9 mouse cellular contexts compared by ENCODE assay signal in the genomic region with DNA sequence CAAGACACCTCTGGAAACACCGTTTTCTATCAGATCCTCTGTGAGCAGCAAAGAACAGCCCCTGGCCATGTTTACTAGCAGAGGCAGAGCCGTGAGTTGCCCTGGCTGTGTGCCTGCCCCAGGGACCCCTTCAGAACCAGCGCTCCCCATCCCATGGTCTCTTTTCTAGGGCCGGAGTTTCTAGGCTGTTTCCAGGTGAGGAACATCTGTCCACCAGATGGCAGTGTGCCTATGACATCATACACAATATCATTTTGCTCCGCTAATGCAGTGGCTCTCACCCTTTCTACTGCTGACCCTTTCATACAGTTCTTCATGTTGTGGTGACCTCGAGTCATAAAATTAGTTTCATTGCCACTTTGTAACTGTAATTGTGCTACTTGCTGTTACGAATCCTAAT. TPM values are rescaled to one million over a fixed set of nuclear protein-coding genes. Genes with fewer than 3 reads are reported as not detected.
A peak's percentile ranks its signal among the peaks of the same experiment; 100 is the strongest.
DNase-seq lines count a peak whose midpoint lies in the region; ATAC-seq and TF ChIP-seq lines count a peak whose summit lies in the region.
"Had no signal": no experiment of that assay in that cellular context is flagged by ENCODE, and none has a peak within 500 bp of the region (broad histone marks: within the 10 kb centered on the region; RNA-seq: fewer than 3 reads in every experiment).

No protein-coding gene starts in this region.

- 51% methylated on average over 7 of the region's 7 CpGs for WGBS in forebrain, embryonic 10.5 days
- 39% methylated on average over 7 of the region's 7 CpGs for WGBS in forebrain, embryonic 16.5 days
- WGBS in embryonic facial prominence, embryonic 12.5 days, result 17% methylated on average over 7 of the region's 7 CpGs
- 9% methylated on average over 7 of the region's 7 CpGs for WGBS in limb, embryonic 14.5 days

- H3K9ac ChIP-seq in forebrain, embryonic 16.5 days (replicated peaks; ENCODE audit: low read depth, low read length), result no peak overlapping the region
- H3K9ac ChIP-seq in embryonic facial prominence, embryonic 12.5 days, result no peak overlapping the region
- no peak overlapping the region for H3K9ac ChIP-seq in limb, embryonic 14.5 days (ENCODE audit: low read depth, low read length, severe bottlenecking)
- H3K9ac ChIP-seq: heart, embryonic 13.5 days had no signal

- H3K27ac ChIP-seq in forebrain, embryonic 10.5 days, result no peak overlapping the region
- no peak overlapping the region for H3K27ac ChIP-seq in forebrain, embryonic 16.5 days (ENCODE audit: low read length)
- no peak overlapping the region for H3K27ac ChIP-seq in embryonic facial prominence, embryonic 12.5 days
- no peak overlapping the region for H3K27ac ChIP-seq in limb, embryonic 14.5 days (replicated peaks; ENCODE audit: low read depth, low read length)
- H3K27ac ChIP-seq: heart, embryonic 13.5 days had no signal

- 0 out of 2 replicates have a peak, but pooled peaks cover 7% of the 10 kb centered on the region for H3K27me3 ChIP-seq in forebrain, embryonic 10.5 days (ENCODE audit: poor library complexity, severe bottlenecking)
- no peaks in the 10 kb centered on the region for H3K27me3 ChIP-seq in forebrain, embryonic 16.5 days (replicated peaks; ENCODE audit: control insufficient read depth, insufficient read depth, low read length)
- peaks cover 13% of the 10 kb centered on the region; the same call in 1 of the 2 replicates for H3K27me3 ChIP-seq in embryonic facial prominence, embryonic 12.5 days
- H3K27me3 ChIP-seq in limb, embryonic 14.5 days (ENCODE audit: control insufficient read depth, insufficient read depth, low read length), result no peaks in the 10 kb centered on the region

- no peaks in the 10 kb centered on the region for H3K36me3 ChIP-seq in forebrain, embryonic 10.5 days (replicated peaks)
- H3K36me3 ChIP-seq in forebrain, embryonic 16.5 days (ENCODE audit: control insufficient read depth, insufficient read depth), result no peaks in the 10 kb centered on the region
- H3K36me3 ChIP-seq in embryonic facial prominence, embryonic 12.5 days, result no peaks in the 10 kb centered on the region
- no peaks in the 10 kb centered on the region for H3K36me3 ChIP-seq in limb, embryonic 14.5 days (ENCODE audit: control insufficient read depth, insufficient read depth, low read length)
- H3K36me3 ChIP-seq: heart, embryonic 13.5 days had no signal

- H3K4me1 ChIP-seq in forebrain, embryonic 10.5 days, result peaks cover 20% of the 10 kb centered on the region
- peaks cover 26% of the 10 kb centered on the region for H3K4me1 ChIP-seq in forebrain, embryonic 16.5 days (replicated peaks; ENCODE audit: control insufficient read depth, insufficient read depth, low read length)
- H3K4me1 ChIP-seq in embryonic facial prominence, embryonic 12.5 days, result 0 out of 2 replicates have a peak, but pooled peaks cover 3% of the 10 kb centered on the region
- peaks cover 21% of the 10 kb centered on the region for H3K4me1 ChIP-seq in limb, embryonic 14.5 days (ENCODE audit: control insufficient read depth, insufficient read depth, low read length)

- no peak overlapping the region for H3K4me3 ChIP-seq in forebrain, embryonic 10.5 days
- no peak overlapping the region for H3K4me3 ChIP-seq in forebrain, embryonic 16.5 days (replicated peaks; ENCODE audit: low read length)
- H3K4me3 ChIP-seq in embryonic facial prominence, embryonic 12.5 days, result no peak overlapping the region
- no peak overlapping the region for H3K4me3 ChIP-seq in limb, embryonic 14.5 days (replicated peaks; ENCODE audit: low read length)
- H3K4me3 ChIP-seq: heart, embryonic 13.5 days had no signal

- peak; percentile 35 for DNase-seq in forebrain, embryonic 10.5 days (ENCODE audit: extremely low spot score, low spot score)
- DNase-seq in right cerebral cortex, postnatal 10 days (ENCODE audit: low spot score in 2 of 2), result peak; percentile 45 to 57
- DNase-seq in right cerebral cortex, postnatal 36 days (ENCODE audit: low spot score in 2 of 2), result no peak
- DNase-seq in limb, embryonic 14.5 days (ENCODE audit: low spot score), result peak; percentile 87
- peak; percentile 57 for DNase-seq in retina, postnatal 1 day

- no peak for TF ChIP-seq POLR2A in limb, embryonic 14.5 days (IDR thresholded peaks at IDR 0.05; ENCODE audit: borderline replicate concordance, extremely low read depth, insufficient read depth, insufficient read length)

- H3K9me3 ChIP-seq in forebrain, embryonic 10.5 days, result no peaks in the 10 kb centered on the region
- H3K9me3 ChIP-seq in forebrain, embryonic 16.5 days (ENCODE audit: control insufficient read depth, low read length), result no peaks in the 10 kb centered on the region
- no peaks in the 10 kb centered on the region for H3K9me3 ChIP-seq in embryonic facial prominence, embryonic 12.5 days
- H3K9me3 ChIP-seq in limb, embryonic 14.5 days (ENCODE audit: control insufficient read depth, low read length), result no peaks in the 10 kb centered on the region
- H3K9me3 ChIP-seq: heart, embryonic 13.5 days had no signal

- ATAC-seq in forebrain, embryonic 16.5 days, result no peak
- peak; percentile 39; the same call in 1 of the 2 replicates for ATAC-seq in embryonic facial prominence, embryonic 12.5 days (ENCODE audit: insufficient number of reproducible peaks, insufficient read depth, low FRiP score, low TSS enrichment)
- peak; percentile 73 for ATAC-seq in limb, embryonic 14.5 days (ENCODE audit: low FRiP score, low read depth)
- no peak for ATAC-seq in frontal cortex, adult (ENCODE audit: low TSS enrichment)

- H3K4me2 ChIP-seq in forebrain, embryonic 16.5 days (ENCODE audit: low read length), result no peak overlapping the region
- no peak overlapping the region for H3K4me2 ChIP-seq in embryonic facial prominence, embryonic 12.5 days (replicated peaks)
- 0 out of 2 replicates have a peak overlapping the region, but pooled peaks have one; percentile 5 for H3K4me2 ChIP-seq in limb, embryonic 14.5 days (replicated peaks; ENCODE audit: low read depth, low read length, severe bottlenecking)
- H3K4me2 ChIP-seq: heart, embryonic 13.5 days had no signal

RNA-seq across cellular contexts. Expression of a gene that starts 34.2 kb away (rescaled TPM):
- polyA plus RNA-seq in forebrain, embryonic 10.5 days (2016; fragmentation: Nextera tagmentation; extraction: Ambion mirVana), result 0.04 and 0.09 TPM in 2 replicates
- 0.18 and 0.20 TPM in 2 replicates for polyA plus RNA-seq in forebrain, embryonic 16.5 days (2015; fragmentation: Nextera tagmentation; extraction: Ambion mirVana)
- 0.06 and 0.13 TPM in 2 replicates for polyA plus RNA-seq in embryonic facial prominence, embryonic 12.5 days (2016; fragmentation: Nextera tagmentation; extraction: Ambion mirVana)
- 0.10 and 0.13 TPM in 2 replicates for polyA plus RNA-seq in limb, embryonic 14.5 days (2012; rRNA removed)
- polyA plus RNA-seq in limb, embryonic 14.5 days (2014; fragmentation: Nextera tagmentation; extraction: Ambion mirVana), result 0.07 and 0.18 TPM in 2 replicates

Comparison
In these comparisons a context has a peak if more than half of its experiments do, and no peak if none do; other contexts are left out.
1. DNase-seq: peak in forebrain, embryonic 10.5 days (single experiment), right cerebral cortex, postnatal 10 days (2 of 2), limb, embryonic 14.5 days (single experiment) and retina, postnatal 1 day (single experiment); none in right cerebral cortex, postnatal 36 days (0 of 2).
2. ATAC-seq: peak in embryonic facial prominence, embryonic 12.5 days (single experiment) and limb, embryonic 14.5 days (single experiment); none in forebrain, embryonic 16.5 days (single experiment) and frontal cortex, adult (single experiment).